28 mouse cellular contexts compared by ENCODE assay signal in genomic region chr6:95499639-95500038, GRCm38 (mm10).
DNase-seq lines count a peak whose midpoint lies in the region; ATAC-seq lines count a peak whose summit lies in the region.
"Had no signal": no experiment of that assay in that cellular context is flagged by ENCODE, and none has a peak within 500 bp of the region (broad histone marks: within the 10 kb centered on the region; RNA-seq: fewer than 3 reads in every experiment).

No protein-coding gene starts in this region.

- DNase-seq in kidney, postnatal 25 days, result no peak
- DNase-seq in neural tube, embryonic 10.5 days (ENCODE audit: extremely low spot score, low spot score), result no peak
- peak; percentile 20 for DNase-seq in retina, embryonic 14.5 days (ENCODE audit: low spot score)
- DNase-seq: adrenal gland, adult 2 months; adrenal gland, postnatal 25 days; cerebellum, adult 11-12 months; cerebellum, adult 8-10 months; cerebellum, postnatal 10 days; cerebellum, postnatal 36 days; embryo, embryonic 11 days; gastrocnemius, postnatal 10 days; gastrocnemius, postnatal 36 days; heart, postnatal 10 days; heart, postnatal 36 days had no signal

- H3K9me3 ChIP-seq in kidney, embryonic 14.5 days (ENCODE audit: control insufficient read depth, low read length), result no peaks in the 10 kb centered on the region
- no peaks in the 10 kb centered on the region for H3K9me3 ChIP-seq in neural tube, embryonic 12.5 days
- no peaks in the 10 kb centered on the region for H3K9me3 ChIP-seq in forebrain, embryonic 15.5 days
- H3K9me3 ChIP-seq: embryonic facial prominence, embryonic 10.5 days; embryonic facial prominence, embryonic 13.5 days; forebrain, embryonic 12.5 days; heart, embryonic 12.5 days; heart, embryonic 15.5 days; hindbrain, embryonic 10.5 days; hindbrain, embryonic 13.5 days had no signal

- 59% methylated on average over 5 of the region's 5 CpGs for WGBS in kidney, embryonic 14.5 days
- WGBS in neural tube, embryonic 12.5 days, result 58% methylated on average over 5 of the region's 5 CpGs
- WGBS in forebrain, embryonic 15.5 days, result 65% methylated on average over 5 of the region's 5 CpGs

- peak; percentile 55; the same call in 1 of the 2 replicates for ATAC-seq in kidney, embryonic 14.5 days (ENCODE audit: low FRiP score, low TSS enrichment)
- 0 out of 2 replicates have a peak, but pooled peaks have one; percentile 17 for ATAC-seq in neural tube, embryonic 12.5 days (ENCODE audit: low FRiP score, low read depth)
- ATAC-seq in forebrain, embryonic 15.5 days (replicated peaks), result no peak
- ATAC-seq: CD4-positive, CD25-positive, alpha-beta regulatory T cell, adult 4 months; forebrain, embryonic 16.5 days; hindbrain, embryonic 16.5 days had no signal

- peak overlapping the region; percentile 65; the same call in 1 of the 2 replicates for H3K27ac ChIP-seq in kidney, embryonic 14.5 days (ENCODE audit: low read depth, low read length)
- H3K27ac ChIP-seq in neural tube, embryonic 12.5 days, result no peak overlapping the region
- no peak overlapping the region for H3K27ac ChIP-seq in forebrain, embryonic 15.5 days (replicated peaks)
- H3K27ac ChIP-seq: embryonic facial prominence, embryonic 10.5 days; embryonic facial prominence, embryonic 13.5 days; forebrain, embryonic 12.5 days; heart, embryonic 15.5 days; hindbrain, embryonic 10.5 days; hindbrain, embryonic 13.5 days had no signal

- no peak overlapping the region for H3K9ac ChIP-seq in kidney, embryonic 14.5 days (ENCODE audit: low read depth, low read length)
- H3K9ac ChIP-seq in neural tube, embryonic 12.5 days, result no peak overlapping the region
- H3K9ac ChIP-seq in forebrain, embryonic 15.5 days (replicated peaks), result no peak overlapping the region
- H3K9ac ChIP-seq: embryonic facial prominence, embryonic 13.5 days; forebrain, embryonic 12.5 days; heart, embryonic 12.5 days; heart, embryonic 15.5 days; hindbrain, embryonic 13.5 days had no signal

- no peak overlapping the region for H3K4me2 ChIP-seq in kidney, embryonic 14.5 days (replicated peaks; ENCODE audit: low read depth, low read length)
- H3K4me2 ChIP-seq in neural tube, embryonic 12.5 days (replicated peaks), result no peak overlapping the region
- H3K4me2 ChIP-seq in forebrain, embryonic 15.5 days (replicated peaks), result no peak overlapping the region
- H3K4me2 ChIP-seq: embryonic facial prominence, embryonic 13.5 days; forebrain, embryonic 12.5 days; heart, embryonic 12.5 days; heart, embryonic 15.5 days; hindbrain, embryonic 13.5 days had no signal

- H3K36me3 ChIP-seq in kidney, embryonic 14.5 days (ENCODE audit: control insufficient read depth, insufficient read depth, low read length), result no peaks in the 10 kb centered on the region
- no peaks in the 10 kb centered on the region for H3K36me3 ChIP-seq in neural tube, embryonic 12.5 days
- H3K36me3 ChIP-seq in forebrain, embryonic 15.5 days, result no peaks in the 10 kb centered on the region
- H3K36me3 ChIP-seq: embryonic facial prominence, embryonic 10.5 days; embryonic facial prominence, embryonic 13.5 days; forebrain, embryonic 12.5 days; heart, embryonic 15.5 days; hindbrain, embryonic 10.5 days; hindbrain, embryonic 13.5 days had no signal

- H3K27me3 ChIP-seq in kidney, embryonic 14.5 days (ENCODE audit: control insufficient read depth, insufficient read depth, low read length), result no peaks in the 10 kb centered on the region
- no peaks in the 10 kb centered on the region for H3K27me3 ChIP-seq in neural tube, embryonic 12.5 days (replicated peaks)
- no peaks in the 10 kb centered on the region for H3K27me3 ChIP-seq in forebrain, embryonic 15.5 days
- H3K27me3 ChIP-seq: embryonic facial prominence, embryonic 13.5 days; heart, embryonic 12.5 days; heart, embryonic 15.5 days; hindbrain, embryonic 13.5 days had no signal

- H3K4me3 ChIP-seq in kidney, embryonic 14.5 days (ENCODE audit: low read length), result no peak overlapping the region
- H3K4me3 ChIP-seq in neural tube, embryonic 12.5 days, result no peak overlapping the region
- no peak overlapping the region for H3K4me3 ChIP-seq in forebrain, embryonic 15.5 days
- H3K4me3 ChIP-seq: embryonic facial prominence, embryonic 10.5 days; embryonic facial prominence, embryonic 13.5 days; erythroblast, embryonic 14.5 days; forebrain, embryonic 12.5 days; heart, embryonic 12.5 days; heart, embryonic 15.5 days; hindbrain, embryonic 10.5 days; hindbrain, embryonic 13.5 days had no signal

- H3K4me1 ChIP-seq in kidney, embryonic 14.5 days (ENCODE audit: control insufficient read depth, insufficient read depth, low read length), result peaks cover 4% of the 10 kb centered on the region; the same call in 1 of the 2 replicates
- H3K4me1 ChIP-seq in neural tube, embryonic 12.5 days, result peaks cover 15% of the 10 kb centered on the region; the same call in 1 of the 2 replicates
- peaks cover 8% of the 10 kb centered on the region for H3K4me1 ChIP-seq in forebrain, embryonic 15.5 days
- H3K4me1 ChIP-seq: heart, embryonic 15.5 days had no signal
